Mouse (Mus musculus) lung, postnatal 0 days (tissue): ENCODE measurements around the gene Rasd1. TPM values are rescaled to one million over a fixed set of nuclear protein-coding genes. Genes with fewer than 3 reads are reported as not detected.

ENCODE experiments used
- ATAC-seq: fragments of 200-750 bp; cut with Nextera tagmentation; 2 replicates; pipeline ENCODE4 v1.8.0; 2017; ENCODE audit warnings: moderate library complexity
- DNase-seq: peaks from one replicate; pipeline ENCODE4 v3.0.0-alpha.2; 2016; ENCODE audit warnings: low spot score
- H3K27ac ChIP-seq: fragments of 300-500 bp; sonication (generic); 2 replicates; pipeline ENCODE4 v1.5.1; 2014; ENCODE audit warnings: antibody characterized with exemption, mild to moderate bottlenecking, low read length, mixed read lengths
- H3K27me3 ChIP-seq: fragments of 300-500 bp; sonication (generic); replicated peaks from 2 replicates; pipeline ENCODE4 v1.6.1; 2014; ENCODE audit warnings: low read length, mixed read lengths; ENCODE audit not compliant: insufficient read depth
- H3K36me3 ChIP-seq: fragments of 300-500 bp; sonication (generic); 2 replicates; pipeline ENCODE4 v1.6.1; 2014; ENCODE audit warnings: low read length, mixed read lengths; ENCODE audit not compliant: insufficient read depth
- H3K4me1 ChIP-seq: fragments of 300-500 bp; sonication (generic); 2 replicates; pipeline ENCODE4 v1.6.1; 2014; ENCODE audit warnings: antibody characterized with exemption, low read depth, low read length, mixed read lengths; ENCODE audit not compliant: insufficient read depth
- H3K4me2 ChIP-seq: fragments of 300-500 bp; sonication (generic); replicated peaks from 2 replicates; pipeline ENCODE4 v1.6.1; 2014; ENCODE audit warnings: low read depth, mild to moderate bottlenecking, low read length, moderate library complexity, mixed read lengths
- H3K4me3 ChIP-seq: fragments of 300-500 bp; sonication (generic); 2 replicates; pipeline ENCODE4 v1.5.1; 2014; ENCODE audit warnings: low read depth, low read length
- H3K9ac ChIP-seq: fragments of 300-500 bp; sonication (generic); replicated peaks from 2 replicates; pipeline ENCODE4 v1.6.1; 2014; ENCODE audit warnings: low read depth, mild to moderate bottlenecking
- H3K9me3 ChIP-seq: fragments of 300-500 bp; sonication (generic); 2 replicates; pipeline ENCODE4 v1.6.1; 2016; ENCODE audit warnings: low read length, mixed read lengths
- CTCF ChIP-seq: IDR thresholded peaks from 2 replicates; pipeline ENCODE4 v1.5.1; 2016; ENCODE audit warnings: antibody characterized with exemption, mild to moderate bottlenecking
- EP300 ChIP-seq: IDR thresholded peaks from 2 replicates; pipeline ENCODE4 v1.6.1; 2016; ENCODE audit warnings: antibody characterized with exemption, mild to moderate bottlenecking, control low read depth
- WGBS: fragments of 180-500 bp; shearing (Covaris S2); extraction: QIAGEN DNeasy Blood & Tissue Kit; methylation state at CpG from one replicate; pipeline ENCODE4 v1.1.7; 2014; 5-methylcytosine and 5-hydroxymethylcytosine counted together
- polyA plus RNA-seq: library from polyadenylated mRNA; unstranded; fragments of >200 nt; fragmentation: Nextera tagmentation; extraction: Ambion mirVana; gene quantifications from 2 replicates; pipeline ENCODE4 v1.2.1, GENCODE M21; 2015

The Rasd1 gene
- polyA plus RNA-seq, 1 experiment from 2014 or later: 3.3 TPM

DNA sequence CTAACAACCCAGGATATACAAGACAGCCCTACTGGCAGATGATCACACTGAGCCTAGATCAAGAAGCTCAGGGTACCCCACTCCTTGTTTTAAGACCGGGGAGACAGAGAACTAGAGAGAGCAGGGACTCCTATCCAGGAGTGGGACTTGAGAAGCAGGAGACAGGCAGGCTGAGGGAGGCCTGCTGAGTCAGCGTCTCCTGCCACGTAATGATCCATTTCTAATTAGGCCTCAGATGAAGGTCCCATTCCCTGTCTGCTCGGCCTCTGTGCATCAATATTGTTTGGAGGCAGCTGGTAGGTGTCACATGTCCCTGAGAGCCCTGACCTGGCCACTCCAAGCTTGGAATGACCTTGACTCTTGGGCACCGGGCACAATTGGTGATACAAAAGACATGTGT lies 8.6 kb upstream of the Rasd1 start:
- DNase-seq (no peak), ATAC-seq (no peak)
- Histone ChIP-seq H3K9me3 (no peaks in the 10 kb centered on the region), H3K36me3 (no peaks in the 10 kb centered on the region), H3K27ac (no peak overlapping the region), H3K4me1 (no peaks in the 10 kb centered on the region), H3K4me3 (no peak overlapping the region), H3K4me2 (no peak overlapping the region), H3K9ac (no peak overlapping the region), H3K27me3 (no peaks in the 10 kb centered on the region)
- WGBS: 77% methylated on average over 5 of the region's 5 CpGs
- TF ChIP-seq EP300: no peak
- TF ChIP-seq CTCF: no peak

DNA sequence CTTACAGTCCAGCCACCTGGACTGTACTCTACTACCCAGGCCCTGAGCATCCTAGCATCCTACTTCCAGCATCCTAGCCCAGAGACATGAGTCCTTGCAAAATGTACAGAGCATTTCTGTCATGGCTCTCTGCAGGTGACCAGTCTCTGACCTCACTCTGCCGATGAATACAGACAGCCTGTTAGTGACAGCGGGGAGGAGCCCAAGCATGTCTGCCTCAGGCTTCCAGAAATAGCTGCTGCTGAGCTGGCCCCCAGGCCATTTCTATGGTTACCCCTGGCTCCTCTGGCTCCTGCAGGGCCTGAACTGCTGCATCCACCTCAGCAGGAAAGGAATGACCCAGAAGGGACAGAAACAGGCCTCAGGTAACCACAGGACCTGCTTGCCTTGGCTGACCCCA lies 6.9 kb upstream of the Rasd1 start:
- 42% methylated on average over 2 of the region's 2 CpGs for WGBS
- no peak overlapping the region for H3K27ac ChIP-seq
- TF ChIP-seq EP300: no peak
- TF ChIP-seq CTCF: no peak

DNA sequence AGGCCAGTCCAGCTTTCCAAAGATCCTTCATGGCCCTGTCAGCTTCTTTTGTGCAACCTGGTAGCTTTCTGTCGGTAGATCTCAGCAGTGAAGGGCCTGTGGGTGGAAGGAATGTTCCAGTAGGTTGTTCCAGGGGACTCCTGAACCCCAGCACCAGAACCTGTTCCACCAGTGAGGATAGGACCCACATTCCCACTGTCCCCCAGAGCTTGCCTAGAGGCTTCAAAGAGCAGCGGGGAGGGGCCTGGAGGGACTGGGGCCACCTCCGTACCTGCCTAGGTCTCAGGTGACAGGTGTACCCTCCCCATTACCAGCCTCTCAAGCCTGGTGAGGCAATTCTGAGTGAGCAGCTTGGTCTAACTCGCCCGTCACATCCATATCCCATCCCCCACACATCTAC lies 6.0 kb upstream of the Rasd1 start:
- no peaks in the 10 kb centered on the region for H3K27me3 ChIP-seq
- H3K36me3 ChIP-seq: no peaks in the 10 kb centered on the region
- ATAC-seq (peak; percentile 59), DNase-seq (no peak)
- H3K9me3 ChIP-seq: no peaks in the 10 kb centered on the region
- H3K4me3 ChIP-seq: no peak overlapping the region
- no peak overlapping the region for H3K9ac ChIP-seq
- 55% methylated on average over 5 of the region's 5 CpGs for WGBS
- TF ChIP-seq EP300: no peak
- TF ChIP-seq CTCF: no peak
- H3K4me1 ChIP-seq: no peaks in the 10 kb centered on the region
- H3K27ac ChIP-seq: no peak overlapping the region
- H3K4me2 ChIP-seq: no peak overlapping the region

More for the DNA sequence above, 6.9 kb upstream of the Rasd1 start:
- no peak overlapping the region for H3K9ac ChIP-seq
- H3K4me2 ChIP-seq: no peak overlapping the region
- H3K27me3 ChIP-seq: no peaks in the 10 kb centered on the region
- H3K36me3 ChIP-seq: no peaks in the 10 kb centered on the region
- ATAC-seq: no peak
- H3K4me1 ChIP-seq: no peaks in the 10 kb centered on the region
- no peaks in the 10 kb centered on the region for H3K9me3 ChIP-seq
- no peak overlapping the region for H3K4me3 ChIP-seq
- no peak for DNase-seq

DNA sequence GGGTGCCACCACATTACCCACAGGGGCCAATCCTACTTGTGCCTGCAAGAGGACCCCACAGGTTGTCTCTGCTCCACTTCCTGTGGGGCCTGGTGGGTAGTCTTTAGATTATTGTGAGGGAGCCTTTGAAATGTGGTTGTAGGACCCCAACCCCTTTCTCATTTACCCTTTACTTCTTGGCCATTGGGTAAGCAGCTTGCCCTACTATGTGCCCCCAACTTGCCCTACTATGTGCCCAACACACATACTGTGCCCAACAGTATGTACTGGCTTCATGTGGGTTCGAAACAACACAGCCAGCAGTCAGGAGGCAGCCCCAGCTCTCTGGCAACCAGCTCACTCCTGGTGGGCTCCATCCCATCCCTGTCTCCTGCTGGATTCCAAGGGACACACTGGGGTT lies 3.0 kb upstream of the Rasd1 start:
- 100% methylated on average over 1 of the region's 1 CpGs for WGBS
- Histone ChIP-seq H3K4me3 (no peak overlapping the region), H3K36me3 (no peaks in the 10 kb centered on the region), H3K9ac (no peak overlapping the region), H3K27me3 (0 out of 2 replicates have a peak, but pooled peaks cover 3% of the 10 kb centered on the region), H3K27ac (no peak overlapping the region), H3K4me1 (peaks cover 14% of the 10 kb centered on the region), H3K9me3 (no peaks in the 10 kb centered on the region), H3K4me2 (no peak overlapping the region)
- ATAC-seq (no peak), DNase-seq (no peak)
- TF ChIP-seq EP300 (no peak), CTCF (no peak)

DNA sequence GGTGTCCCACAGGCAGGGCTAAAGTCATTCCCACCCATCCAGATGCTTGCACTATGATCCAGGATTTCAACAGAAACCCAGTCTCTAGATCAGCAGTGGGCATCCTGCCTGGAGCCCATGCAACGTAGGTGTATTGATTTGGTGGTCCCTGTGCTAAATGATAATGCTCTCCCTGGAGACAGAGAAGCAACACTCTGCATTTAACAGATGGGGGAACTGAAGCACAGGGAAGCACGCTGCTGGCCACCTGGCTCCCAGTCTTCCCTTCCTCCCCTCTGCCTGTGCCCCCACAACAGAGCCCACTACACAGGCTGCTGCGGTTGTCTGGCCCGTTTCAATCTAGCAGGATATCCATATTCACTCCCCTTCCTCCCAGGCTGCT lies 1.3 kb upstream of the Rasd1 start:
- Histone ChIP-seq H3K4me1 (peaks cover 14% of the 10 kb centered on the region), H3K4me3 (no peak overlapping the region), H3K36me3 (no peaks in the 10 kb centered on the region; the same call in 1 of the 2 replicates), H3K9me3 (no peaks in the 10 kb centered on the region), H3K27me3 (0 out of 2 replicates have a peak, but pooled peaks cover 3% of the 10 kb centered on the region), H3K27ac (no peak overlapping the region), H3K4me2 (no peak overlapping the region), H3K9ac (no peak overlapping the region)
- ATAC-seq (no peak), DNase-seq (no peak)
- TF ChIP-seq EP300 (no peak), CTCF (no peak)
- 41% methylated on average over 4 of the region's 4 CpGs for WGBS

DNA sequence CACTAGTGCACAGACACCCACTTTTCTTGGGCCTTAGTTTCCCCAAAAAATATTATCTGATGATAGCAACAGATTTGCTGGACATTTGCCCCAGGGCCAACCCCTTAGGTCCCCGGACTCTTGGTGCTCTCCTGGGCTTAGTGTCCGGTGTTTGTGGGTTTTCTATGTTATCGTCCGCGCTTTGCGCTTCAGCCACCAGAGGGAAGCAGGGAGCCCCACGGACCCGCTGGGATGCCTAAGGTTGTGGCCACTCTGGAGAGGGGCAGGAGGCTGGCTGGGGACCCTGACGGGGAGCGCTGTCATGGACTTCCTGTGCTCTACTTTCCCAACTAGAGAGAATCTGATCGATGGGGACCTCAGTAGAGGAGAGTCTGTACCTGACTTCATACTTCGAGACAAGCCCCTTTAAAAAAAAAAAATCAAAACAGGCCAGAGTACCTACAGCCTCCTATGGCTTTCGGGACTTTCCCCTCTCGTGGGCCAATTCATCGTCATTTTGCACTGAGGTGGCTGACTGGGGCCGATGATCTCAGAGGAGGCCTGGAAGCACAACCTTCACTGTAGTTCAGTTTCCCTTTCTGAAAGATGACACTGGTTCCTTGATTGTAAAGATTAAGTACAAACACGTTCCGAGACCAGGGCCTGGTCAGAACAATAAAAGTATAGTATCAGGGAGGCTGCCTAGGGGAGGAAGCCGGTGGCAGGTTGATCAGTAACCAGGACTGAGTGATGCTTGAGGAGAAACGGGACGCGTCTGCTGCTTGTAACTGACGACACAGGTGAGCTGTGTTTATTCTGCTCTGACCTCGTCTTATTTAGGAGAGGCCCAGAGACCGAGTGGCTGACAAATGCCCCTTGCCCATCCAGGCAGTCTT lies 720 bp upstream of the Rasd1 start:
- Histone ChIP-seq H3K27me3 (0 out of 2 replicates have a peak, but pooled peaks cover 3% of the 10 kb centered on the region), H3K9ac (peak overlapping the region; percentile 59), H3K4me3 (peak overlapping the region; percentile 51), H3K27ac (peak overlapping the region; percentile 89), H3K36me3 (no peaks in the 10 kb centered on the region; the same call in 1 of the 2 replicates), H3K9me3 (no peaks in the 10 kb centered on the region), H3K4me2 (peak overlapping the region; percentile 91), H3K4me1 (peaks cover 14% of the 10 kb centered on the region)
- TF ChIP-seq EP300: no peak
- peak; percentile 93 for TF ChIP-seq CTCF
- ATAC-seq (peak; percentile 87), DNase-seq (peak; percentile 82)
- 21% methylated on average over 25 of the region's 25 CpGs for WGBS
